Mouse (Mus musculus): ENCODE measurements at regions not wholly inside any gene's neighbourhood (a gene's known extent, or its start where the extent isn't known, plus 50 kb on each side); places are given as distances from the start of the nearest gene placed in this dataset.
A peak's percentile ranks its signal among the peaks of the same experiment; 100 is the strongest.

DNA sequence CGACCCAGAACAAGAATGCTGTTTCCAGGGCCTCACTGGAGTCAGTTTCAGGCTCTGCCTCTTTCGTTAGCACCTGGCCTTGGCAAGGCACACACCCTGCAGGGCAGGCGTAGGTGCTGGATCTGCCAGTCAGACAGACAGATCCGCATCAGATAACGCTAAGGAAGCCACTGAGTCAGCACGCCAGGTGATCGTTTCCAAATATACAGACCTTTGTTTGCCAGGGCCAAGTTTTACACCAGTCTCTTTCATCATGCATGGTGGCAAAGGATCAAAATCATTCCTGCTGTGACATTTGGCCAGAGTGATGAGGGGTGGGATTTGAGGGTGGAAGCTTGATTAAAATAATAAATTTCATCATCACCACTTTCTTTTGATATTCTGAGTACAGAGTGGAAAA is 411.0 kb downstream of the Ofcc1 start:
- DNase-seq (ENCODE audit: low spot score in 2 of 2) = no peak

DNA sequence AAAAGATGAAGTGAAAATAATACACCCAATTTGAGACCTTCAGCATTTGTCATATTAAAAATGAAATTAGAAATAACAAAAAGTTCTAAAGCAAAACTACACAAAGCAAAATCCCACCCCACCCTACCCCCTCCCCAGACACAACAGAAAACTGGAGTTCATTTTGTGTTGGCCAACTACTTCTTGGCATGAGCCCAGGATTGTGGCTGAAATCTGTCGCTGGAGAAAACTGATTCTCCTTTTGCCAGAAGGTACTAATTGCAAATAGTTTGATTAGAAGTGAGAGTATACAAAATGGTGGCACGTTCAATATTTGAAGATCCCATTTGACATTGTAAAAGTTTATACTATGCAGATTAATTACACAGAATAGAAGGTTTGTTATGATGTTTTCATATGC is 426.0 kb downstream of the Ofcc1 start:
- no peak for DNase-seq (ENCODE audit: low spot score in 2 of 2)

DNA sequence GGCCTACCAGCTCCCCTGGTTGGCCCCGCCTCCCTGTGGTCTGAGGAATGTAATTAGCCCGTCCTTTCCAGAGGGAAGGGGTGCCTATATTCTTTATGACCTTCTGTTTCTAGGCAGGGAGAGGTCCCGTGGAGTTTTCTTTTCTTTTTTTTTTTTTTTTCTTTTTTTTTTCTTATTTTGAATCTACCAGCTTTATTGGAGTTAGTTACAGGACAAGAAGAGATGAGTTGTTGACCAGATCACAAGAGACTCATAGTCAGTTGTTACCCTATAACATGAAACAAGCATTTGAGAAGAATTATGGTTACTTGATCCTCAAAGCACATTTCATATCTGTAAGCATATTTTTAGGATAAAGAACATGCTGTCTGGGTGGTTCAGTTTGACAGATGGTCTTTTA is 429.8 kb downstream of the Ofcc1 start:
- no peak for DNase-seq (ENCODE audit: low spot score in 2 of 2)

GRCm38 (mm10) chr13:39928573-39928972 is 432.7 kb downstream of the Ofcc1 start:
- DNase-seq (ENCODE audit: low spot score in 2 of 2) = no peak

- no peak for DNase-seq (ENCODE audit: low spot score in 2 of 2)
These were observed 436.9 kb downstream of the Ofcc1 start for GRCm38 (mm10) chr13:39924366-39924765.

DNA sequence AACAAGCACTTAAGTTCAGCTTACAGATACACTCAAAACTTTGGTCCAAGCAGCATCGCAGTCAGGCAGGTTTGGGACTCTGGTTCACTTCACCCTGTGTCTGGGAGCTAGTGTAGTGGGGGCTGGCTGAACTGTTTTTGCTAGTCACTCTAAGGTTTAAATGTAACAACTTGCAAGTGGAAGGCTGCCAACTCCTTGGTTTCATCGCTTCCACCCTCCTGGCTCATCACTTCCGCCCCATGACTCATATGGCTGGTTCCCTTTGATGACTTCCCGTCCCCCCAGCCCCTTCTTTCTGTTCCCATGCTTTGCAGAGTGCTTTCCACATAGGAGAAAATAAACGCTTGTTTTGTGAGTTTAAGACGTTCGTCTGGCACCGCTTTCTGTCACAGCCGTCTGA is 438.1 kb downstream of the Ofcc1 start:
- peak; percentile 0 to 1 for DNase-seq (ENCODE audit: low spot score in 2 of 2)

- DNase-seq (ENCODE audit: low spot score in 2 of 2) = no peak
These were observed 453.5 kb downstream of the Ofcc1 start for GRCm38 (mm10) chr13:39907720-39908119.

GRCm38 (mm10) chr13:39904264-39904663 is 457.0 kb downstream of the Ofcc1 start:
- DNase-seq (ENCODE audit: low spot score in 2 of 2) = no peak

GRCm38 (mm10) chr13:39903319-39903718 is 457.9 kb downstream of the Ofcc1 start:
- DNase-seq (ENCODE audit: low spot score in 2 of 2) = no peak

- DNase-seq (ENCODE audit: low spot score in 2 of 2) = no peak
These were observed 461.9 kb downstream of the Ofcc1 start for GRCm38 (mm10) chr13:39899332-39899731.

GRCm38 (mm10) chr13:39898412-39898979 is 462.8 kb downstream of the Ofcc1 start:
- DNase-seq (ENCODE audit: low spot score in 2 of 2) = no peak

DNA sequence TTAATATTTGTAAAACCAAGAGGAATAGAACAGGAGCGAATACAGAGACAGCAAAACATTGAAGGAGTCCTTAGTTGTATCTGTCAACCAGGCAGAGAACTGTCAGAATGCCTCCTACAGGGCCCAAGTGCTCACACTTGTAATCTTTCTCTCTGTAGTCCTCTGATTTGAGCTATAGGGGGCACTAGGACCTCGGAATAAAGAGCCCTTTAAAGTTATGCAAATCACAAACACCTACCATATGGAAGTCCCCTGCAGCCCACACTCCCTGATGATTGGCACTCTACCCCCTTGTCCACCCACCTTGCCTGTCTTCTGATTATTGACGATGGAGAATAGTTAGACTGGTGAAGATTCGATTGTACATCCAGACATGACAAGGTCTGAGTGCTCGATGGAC is 467.1 kb downstream of the Ofcc1 start:
- no peak for DNase-seq (ENCODE audit: low spot score in 2 of 2)

- no peak for DNase-seq (ENCODE audit: low spot score in 2 of 2)
These were observed 480.2 kb downstream of the Ofcc1 start for GRCm38 (mm10) chr13:39881066-39881465.

DNA sequence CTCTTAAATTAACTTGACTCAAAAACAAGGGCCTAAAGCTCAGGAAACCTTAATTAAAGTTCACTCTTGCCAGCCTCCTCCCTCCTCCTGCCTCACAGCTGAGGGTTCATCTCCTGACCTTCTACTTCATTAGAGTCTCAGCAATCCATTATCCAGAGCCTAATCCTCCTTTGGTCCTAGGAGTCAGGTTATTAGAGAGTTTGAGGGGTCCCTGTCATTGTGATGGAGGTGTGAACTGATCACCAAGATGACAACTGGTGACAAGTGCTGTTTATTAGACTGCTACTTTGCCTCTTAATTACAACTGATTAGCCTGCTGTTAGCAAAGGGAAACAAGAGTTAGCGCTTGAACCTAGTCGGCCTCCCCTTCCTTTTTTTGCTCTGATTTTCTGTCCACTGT is 481.1 kb downstream of the Ofcc1 start:
- no peak for DNase-seq (ENCODE audit: low spot score in 2 of 2)

DNA sequence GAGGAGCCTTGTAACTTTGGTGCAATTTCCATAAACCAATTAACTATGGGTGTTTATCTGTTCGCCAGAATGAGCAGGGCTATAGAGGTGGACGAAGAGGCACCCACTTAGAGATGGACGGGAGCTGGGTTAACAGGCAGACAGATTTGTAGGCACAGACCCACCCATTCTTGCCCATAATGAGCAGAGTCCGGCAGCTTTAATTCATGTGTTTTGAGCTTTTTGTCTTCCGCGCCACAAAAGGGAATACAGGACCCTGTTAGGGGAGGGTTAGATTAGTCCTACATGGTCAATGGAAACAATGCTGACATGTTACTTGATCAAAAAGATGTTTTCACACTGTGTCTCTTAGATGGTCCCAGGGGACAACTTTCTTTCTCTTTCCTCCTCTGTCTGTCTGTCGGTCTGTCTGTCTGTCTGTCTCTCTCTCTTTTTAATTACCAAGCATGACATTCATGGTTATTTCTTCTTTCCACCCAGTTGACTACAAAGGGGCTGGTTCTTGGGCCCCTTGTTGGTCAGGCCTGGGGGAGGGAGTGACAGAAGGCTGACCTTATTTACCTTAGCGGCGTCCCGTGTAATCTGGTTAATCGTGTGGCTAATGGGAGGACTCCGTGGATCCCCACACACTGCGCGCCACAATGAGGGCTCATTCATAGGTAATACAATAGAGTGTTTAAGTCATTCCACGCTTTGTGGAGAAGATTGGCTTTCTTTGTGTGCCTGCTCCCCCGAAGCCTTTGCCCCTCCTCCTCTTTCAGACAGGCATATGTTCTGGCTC is 483.7 kb downstream of the Ofcc1 start:
- no peak for DNase-seq (ENCODE audit: low spot score in 2 of 2)

DNA sequence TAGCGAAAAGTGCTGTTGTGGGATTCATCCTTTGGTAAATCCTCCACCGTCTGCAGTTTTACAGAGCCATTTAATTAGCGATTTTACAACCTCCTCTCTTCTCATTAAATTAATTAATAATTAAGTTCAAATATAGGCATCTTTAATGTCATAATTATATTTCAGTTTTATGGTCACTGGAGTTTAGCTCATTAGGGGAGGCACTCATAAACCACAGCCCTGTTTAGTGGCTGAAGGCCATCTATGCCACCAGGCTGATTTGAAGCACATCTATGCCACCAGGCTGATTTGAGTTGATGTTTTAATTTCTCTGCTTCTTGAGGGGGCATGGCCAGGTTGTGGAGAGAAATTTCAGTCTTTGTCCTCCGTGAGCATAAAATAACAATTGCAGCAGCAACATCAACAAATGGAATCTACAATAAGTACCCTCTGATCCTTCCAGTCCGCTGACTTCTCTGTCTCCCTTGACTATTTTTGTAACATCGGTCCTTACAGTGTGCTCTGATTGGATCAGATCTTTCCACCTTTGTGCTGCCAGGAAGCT is 508.9 kb downstream of the Ofcc1 start:
- no peak for DNase-seq (ENCODE audit: low spot score in 2 of 2)

- no peak for DNase-seq (ENCODE audit: low spot score in 2 of 2)
These were observed 511.9 kb downstream of the Ofcc1 start for GRCm38 (mm10) chr13:39849391-39849790.

DNA sequence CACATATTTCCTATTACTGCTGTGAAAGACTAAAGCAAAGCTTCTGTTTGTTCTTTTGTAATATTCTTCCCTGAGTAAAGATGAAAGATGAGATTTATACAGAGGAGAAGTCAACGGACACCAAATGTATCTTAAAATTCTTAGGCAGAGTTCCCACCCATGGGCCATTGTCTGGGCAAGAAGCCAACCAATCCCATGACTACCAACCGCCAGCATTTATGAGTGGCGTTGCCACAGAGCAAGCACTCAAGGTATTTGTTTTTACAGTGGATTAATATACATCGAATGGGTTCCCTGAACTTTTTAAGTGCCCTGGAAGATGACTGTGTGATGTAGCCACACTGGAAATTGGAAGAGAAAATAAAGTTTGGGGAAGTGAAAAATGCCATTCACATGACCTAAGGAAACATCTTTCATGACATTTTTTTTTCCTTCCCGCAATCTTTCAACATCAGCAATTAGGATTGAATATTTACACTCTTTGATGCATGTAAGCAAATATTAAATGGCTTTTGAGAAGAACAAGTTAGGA is 525.1 kb downstream of the Ofcc1 start:
- DNase-seq (ENCODE audit: low spot score in 2 of 2) = no peak

- DNase-seq (ENCODE audit: low spot score in 2 of 2) = no peak
These were observed 525.9 kb downstream of the Ofcc1 start for GRCm38 (mm10) chr13:39835302-39835701.

- DNase-seq (ENCODE audit: low spot score in 2 of 2) = no peak
These were observed 526.6 kb downstream of the Ofcc1 start for GRCm38 (mm10) chr13:39834521-39835245.

DNA sequence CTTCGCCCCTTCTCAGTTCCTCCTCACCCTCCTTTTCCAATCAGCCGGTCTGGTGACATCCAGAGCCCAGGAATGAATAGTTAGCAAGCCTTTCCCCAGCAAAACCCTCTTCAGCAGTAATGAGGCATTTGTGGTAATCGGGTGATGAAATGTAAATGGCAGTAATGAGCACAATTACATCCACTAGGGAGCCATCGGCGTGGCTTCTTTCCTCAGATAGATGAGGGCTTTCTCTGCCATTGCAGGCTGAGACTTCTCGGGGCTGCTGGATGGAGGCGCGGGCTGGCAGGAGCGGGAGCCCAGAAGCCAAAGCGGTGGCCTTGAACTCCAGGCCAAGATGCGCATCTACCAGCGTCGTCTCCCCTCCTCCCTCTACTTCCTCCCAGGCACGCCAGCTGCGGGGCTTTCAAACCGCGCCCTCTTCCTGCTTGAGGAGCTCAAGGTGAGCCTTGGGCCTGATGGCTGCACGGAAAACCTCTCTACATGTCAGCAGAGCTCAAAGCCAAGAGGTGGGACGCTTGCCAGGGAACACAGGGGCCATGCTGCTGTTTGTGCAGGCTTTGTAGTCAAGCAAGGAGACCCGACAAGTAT is 537.2 kb downstream of the Ofcc1 start:
- DNase-seq (ENCODE audit: low spot score in 2 of 2) = no peak

DNA sequence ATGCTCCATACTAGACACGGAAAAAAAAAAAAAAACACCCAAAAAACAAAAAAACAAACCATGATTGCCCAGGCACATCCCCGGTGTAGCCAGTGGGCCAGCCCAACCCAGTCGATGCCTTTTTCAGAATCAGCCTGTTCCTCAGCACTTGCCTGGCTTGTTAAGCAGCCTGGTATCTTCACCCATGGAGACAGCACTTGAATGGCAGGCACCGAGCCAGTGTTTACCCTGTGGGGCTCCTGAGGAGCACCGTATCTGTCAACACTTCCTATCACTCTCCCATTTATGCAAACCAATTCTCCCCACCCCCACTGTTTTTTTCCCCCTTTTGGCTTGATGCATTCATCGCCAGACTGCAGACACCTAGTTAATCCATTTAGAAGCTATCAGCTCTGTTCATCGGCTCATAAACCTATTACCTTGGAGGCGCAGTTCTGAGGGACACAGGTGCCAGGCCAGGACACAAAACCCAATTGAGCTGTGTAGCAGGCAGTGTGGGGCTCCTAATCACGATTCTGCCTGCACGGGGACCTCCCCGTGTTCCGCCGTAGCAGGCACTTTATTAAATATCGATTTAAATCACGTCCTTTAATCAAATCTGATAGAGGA is 537.8 kb downstream of the Ofcc1 start:
- no peak for DNase-seq (ENCODE audit: low spot score in 2 of 2)
